Mouse (Mus musculus) kidney, adult 8-10 months (tissue): ENCODE data around the gene Epm2aip1.

Experiments used
- DNase-seq, 2 experiments: peaks; one replicate each; pipeline ENCODE4 v3.0.0; 2022

Gene Epm2aip1

DNA sequence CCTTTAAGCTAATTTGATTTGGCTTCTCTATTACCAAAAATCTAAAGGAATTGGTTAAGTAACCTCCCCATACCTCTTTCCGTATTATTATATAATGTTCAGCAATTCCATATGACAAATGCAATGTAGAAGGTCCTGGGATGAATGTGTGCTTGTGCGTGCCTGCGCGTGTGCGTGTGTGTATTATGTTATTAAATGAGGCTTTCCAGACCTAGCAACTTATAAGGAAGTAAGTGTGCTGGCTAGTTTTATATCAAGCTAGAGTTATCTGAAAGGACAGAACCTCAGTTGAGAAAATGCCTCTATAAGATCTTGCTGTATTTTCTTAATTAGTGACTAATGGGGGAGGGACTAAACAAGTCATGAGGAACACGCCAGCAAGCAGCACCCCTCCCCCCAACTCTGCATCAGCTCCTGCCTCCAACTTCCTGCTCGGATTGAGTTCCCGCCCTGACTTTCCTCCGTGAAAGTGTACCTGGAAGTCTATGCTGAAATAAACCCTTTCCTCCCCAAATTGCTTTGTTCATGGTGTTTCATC lies 17.6 kb downstream of the Epm2aip1 start:
- DNase-seq: peak; percentile 20 to 44

DNA sequence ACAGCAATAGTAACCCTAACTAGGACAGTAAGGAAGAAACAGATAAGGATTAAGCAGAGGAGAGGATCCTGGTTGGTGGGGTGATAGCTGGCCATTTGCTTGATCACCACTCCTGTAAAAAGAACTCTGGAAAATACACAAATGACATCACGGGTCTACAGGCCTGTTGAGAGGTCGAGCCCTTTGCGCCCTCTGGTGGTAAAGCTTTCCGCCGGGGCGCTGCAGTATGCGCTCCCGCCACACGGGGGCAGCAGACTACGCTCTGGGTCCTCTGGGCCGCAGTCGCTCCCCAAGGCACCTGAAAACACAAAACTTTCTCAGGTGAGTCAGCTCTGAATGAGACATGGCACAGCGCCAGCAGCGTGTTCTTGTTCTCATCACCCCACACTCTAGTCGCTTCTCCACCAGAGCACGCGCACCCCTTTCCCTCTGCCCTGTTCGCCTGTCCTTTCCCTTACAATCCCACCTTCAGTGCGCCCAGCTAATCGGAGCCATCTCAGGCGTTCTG lies 18.2 kb downstream of the Epm2aip1 start:
- peak; percentile 88 to 97 for DNase-seq

DNA sequence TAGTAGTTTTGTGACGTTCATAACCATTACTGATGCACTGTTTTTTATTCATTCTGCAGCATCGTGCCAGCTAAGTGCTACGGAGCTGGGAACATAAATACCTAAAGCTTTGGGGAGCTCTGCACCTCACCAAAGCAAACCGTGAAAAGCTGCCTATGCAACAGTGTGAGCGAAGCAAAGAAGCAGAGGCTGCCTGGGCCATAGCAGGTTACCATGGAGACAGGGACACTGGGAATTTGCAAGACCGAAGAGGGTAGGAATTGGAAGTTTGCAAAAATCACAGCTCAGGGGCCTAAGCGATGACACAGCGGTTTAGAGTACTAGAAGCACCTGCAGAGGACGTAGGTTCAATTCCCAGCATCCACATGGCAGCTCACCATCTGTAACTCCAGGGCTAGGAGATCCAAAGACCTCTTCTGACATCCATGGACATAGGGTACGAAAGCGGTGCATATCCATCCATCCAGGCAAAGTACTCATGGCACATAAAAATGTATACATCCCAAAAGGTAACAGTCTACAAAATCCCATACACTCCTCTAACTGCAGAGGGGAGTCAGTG lies 18.9 kb downstream of the Epm2aip1 start:
- DNase-seq: no peak

DNA sequence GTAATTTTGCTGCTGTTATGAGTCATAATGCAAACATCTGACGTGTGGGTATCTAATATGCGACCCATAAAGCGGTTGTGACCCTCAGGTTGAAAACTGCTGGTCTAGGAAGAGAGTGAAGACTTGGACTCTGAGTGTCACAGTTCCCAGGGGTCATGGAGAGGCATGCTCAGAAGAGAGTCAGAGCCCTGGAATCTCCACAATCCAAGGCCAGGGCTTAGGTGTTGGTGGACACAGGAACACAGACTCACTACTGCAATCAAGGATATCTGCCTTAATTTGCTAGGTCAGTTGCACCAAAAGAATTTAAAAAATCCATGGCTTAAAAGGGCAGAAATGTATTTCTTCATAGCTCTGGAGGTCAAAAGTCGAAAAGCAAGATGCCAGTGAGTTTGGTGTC lies 21.5 kb downstream of the Epm2aip1 start:
- DNase-seq: no peak

DNA sequence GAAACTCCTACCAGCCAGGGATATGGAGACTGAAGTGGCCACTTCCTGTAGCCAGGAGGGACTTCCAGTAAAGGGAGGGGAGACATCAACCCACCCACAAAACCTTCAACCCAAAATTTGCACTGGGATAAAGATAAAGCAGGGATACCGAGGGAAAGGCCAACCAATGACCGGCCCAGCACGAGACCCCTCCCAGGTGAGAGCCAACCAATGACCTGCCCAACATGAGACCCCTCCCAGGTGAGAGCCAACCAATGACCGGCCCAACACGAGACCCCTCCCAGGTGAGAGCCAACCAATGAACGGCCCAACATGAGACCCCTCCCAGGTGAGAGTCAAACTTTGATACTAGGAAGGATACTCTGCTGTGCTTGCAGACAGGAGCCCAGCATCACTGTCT lies 23.2 kb downstream of the Epm2aip1 start:
- no peak for DNase-seq

DNA sequence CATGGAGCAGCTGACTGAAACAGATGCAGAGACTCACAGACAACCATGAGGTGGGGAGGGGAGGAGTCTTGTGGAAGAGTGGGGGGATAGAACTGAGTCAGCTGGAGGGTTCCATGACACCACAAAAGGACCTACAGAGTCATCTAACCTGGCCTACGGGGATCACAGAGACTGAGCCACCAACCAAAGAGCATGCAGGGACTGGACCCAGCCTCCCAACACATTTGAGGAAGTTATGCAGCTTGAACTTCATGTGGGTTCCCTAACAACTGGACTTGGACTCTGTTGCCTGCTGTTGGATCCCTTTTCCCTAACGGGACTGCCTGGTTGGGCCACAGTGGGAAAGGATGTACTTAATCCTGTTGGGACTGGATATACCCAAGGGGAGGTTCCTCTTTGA lies 23.6 kb downstream of the Epm2aip1 start:
- no peak for DNase-seq

DNA sequence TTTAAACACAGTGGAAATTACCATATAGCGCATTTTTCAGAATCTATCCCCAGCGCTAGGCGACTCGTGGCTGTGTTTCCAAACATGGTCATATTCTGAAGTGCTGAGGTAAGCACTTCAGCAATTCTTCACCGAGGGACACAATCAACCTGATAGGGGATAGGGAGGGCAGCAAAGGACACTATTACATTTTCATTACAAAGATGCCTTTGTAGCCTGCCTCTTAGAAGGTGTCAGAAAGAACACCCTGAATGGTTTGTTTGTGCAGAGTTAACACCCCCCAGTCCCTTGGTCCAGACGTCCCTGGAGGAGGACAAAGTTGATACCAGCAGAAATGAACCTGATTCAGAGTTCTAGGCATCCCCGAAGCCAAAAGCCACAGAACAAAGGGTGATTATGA lies 24.7 kb downstream of the Epm2aip1 start:
- DNase-seq: no peak

DNA sequence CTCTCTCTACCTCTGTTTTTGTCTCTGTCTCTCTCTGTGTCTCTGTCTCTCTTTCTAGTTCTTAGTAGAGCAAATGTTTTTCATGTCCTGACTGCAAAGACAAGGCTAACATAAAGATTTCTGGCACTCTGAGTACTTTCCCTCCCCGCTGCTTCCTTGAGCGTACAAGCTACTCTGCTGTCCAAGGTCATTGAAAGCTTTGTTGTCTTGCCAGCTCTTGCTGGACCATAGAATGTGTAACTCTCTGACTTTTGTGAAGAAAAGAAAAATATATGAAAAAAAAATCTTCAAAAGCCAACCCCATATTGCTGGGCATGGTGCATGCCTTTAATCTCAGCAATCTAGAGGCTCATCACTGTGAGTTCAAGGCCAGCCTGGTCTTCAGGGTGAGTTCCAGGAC lies 26.9 kb downstream of the Epm2aip1 start:
- DNase-seq: no peak

DNA sequence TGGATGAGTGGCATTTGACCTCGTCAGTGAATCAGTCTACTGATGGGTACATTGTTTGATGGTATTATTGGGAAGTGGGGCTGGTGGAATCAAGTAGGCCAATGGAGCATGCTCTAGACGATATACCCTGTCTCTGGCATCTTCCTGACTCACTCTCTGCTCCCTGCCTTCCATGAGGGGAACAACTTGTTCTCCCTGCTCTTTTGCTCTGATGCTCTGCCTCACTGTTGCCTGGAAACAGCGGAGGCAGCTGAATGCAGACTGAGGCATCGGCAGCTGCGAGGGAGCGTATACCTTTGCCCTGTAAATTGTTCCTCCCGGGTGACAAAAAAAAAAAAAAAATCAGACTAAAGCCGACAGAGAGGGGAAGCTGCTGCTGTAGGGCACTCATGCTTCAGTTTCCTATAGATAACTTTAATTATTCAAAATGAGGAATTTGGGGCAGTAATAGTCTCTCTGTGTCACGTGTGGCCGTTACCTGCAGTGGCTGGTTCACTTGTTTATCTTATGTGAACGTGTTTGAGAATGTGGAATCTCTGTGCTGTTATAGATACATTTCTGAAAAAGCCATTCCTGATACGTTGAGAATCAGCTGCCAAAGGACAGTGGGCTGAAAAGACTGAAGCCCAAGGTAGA lies 30.6 kb downstream of the Epm2aip1 start:
- DNase-seq: no peak

DNA sequence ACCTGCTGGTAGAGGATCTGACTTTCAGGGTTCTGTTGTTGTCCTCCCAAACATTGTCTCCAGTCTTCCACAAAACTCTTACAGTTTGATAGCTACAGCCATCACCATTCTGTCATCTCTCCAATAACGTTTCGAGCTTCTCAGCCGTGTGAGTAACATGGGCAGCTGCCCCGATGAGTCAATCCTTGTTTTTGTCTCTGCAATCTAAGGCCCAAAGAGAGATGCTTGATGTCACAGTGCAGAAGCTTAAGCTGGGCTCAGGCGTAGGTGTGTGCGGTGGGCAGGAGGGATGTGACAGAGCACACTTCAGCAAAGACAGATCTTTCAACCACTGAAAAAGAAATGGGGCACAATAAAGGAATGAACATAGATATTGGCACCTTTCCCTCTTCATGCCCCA lies 32.3 kb downstream of the Epm2aip1 start:
- DNase-seq: no peak

DNA sequence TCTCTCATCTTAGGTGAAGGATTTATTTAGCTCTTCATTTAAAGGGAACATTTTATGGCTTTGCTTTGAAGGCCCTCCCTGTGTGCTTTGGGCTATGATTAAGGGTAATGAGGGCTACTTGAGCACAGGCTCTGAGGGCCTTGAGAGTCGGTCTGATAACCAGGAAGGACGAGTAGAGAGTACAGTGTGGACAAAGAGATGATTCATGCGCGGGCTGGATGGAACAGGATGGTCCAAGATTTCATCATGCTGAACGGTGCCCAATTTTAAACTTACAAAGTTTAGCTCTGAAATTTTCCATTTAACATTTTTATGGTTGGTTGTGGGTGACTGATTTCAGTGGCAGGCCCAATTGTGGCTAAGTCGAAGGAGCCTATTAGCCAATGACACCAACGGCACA lies 34.4 kb downstream of the Epm2aip1 start:
- DNase-seq: no peak

DNA sequence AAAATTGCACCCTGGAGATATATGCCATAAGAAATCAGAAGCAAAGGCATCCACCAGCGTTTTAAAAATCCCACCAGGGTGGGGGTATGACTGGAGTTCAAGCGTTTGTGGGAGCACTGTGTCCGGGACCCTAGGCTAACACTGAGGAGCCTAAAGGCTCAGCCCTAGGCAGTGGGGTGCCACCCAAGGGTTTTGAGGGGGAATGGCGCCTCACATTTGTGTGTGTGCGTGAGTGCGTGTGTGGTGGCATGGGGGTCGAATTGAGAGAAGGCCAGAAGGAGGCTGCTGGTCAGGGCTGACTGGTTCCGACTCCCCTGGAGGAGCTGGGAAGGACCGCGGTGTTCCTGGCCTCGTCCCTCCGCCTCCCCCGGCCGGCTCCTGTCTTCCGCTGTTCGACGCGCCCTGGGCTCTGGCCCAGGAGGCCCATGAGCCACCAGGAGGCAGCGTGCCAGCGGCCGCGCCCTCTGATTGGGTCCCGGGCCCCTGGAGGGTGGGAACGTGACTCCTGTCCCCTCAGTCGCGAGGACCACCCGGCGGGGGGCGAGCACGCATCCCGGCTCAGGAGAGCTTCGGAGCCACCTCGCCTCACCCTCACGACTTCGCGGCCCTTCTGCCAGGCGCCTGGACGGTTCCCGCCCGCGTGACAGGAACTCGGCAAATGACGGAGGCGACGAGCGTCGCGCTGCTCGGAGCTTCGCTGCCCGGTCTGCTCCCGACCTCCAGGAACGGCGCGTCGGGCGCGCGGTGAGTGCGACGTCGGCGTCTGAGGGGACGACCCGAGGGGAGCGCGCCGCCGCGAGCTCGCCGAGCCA lies 39.5 kb downstream of the Epm2aip1 start, which contains the start of gene Trank1:
Trank1 (plus strand) TSS at position 709 of the 812 bp plus-strand sequence.
- no peak for DNase-seq

DNA sequence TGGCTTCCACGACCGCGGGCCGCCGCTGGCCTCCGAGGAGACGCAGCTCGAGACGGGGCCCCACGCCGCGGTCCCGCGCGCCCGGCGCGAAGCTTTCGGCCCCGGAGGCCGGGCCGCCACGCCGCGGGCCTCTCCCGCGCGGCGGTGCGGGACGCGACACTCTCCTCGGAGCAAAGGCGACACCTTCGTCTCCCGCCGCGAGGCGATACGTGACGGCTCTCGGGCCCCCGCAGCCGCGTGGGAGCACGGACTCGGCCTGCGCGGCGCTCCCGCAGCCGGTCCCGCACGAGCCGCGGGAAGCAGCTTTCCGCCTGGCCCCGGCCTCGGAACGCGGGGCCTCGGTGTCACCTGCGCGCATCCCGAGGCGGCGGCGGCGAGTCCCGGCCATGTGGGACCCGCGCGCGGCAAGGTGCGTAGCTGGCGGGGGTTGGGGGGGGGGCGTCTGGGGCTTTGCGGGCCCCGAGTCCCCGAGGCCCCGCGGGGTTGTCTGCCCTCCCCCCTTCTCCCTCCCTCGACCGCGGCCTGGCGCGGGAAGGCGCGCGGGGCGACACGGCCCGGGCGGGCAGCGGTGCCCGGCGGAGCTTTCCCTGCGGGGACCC lies 40.2 kb downstream of the Epm2aip1 start:
- no peak for DNase-seq

DNA sequence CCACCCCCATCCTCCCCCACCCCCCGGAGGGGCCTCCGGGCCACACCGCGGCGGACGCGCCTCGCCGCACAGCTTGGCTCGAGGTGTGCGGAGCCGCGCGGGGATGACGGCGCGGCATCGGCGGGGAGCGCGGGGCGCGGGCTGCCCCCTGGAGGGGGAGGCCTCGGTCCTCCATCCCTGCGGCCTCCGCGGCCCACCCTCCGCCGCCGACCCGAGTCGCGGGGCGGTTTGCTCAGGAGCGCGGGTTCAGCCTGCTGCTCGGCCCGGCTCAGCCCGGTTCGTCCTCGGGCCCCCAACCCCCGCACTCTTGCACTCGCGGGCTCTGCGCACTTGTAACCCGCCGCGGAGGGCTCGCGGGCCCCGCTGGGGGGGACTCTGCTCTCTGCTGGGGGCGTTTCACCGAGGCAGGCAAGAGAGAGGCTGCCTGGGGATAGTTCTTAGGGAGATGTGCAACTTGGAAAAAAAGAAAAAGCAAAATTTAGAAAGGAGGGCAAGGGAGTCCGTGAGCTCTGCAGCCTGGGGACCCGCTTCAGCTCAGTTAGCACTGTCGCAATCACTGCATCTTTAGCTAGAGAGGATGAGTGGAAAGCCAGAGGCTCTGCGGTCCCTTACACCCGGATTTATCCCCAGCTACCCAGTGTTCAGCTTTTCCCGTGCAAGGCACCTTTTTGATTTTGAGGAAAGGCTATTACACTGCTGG lies 40.9 kb downstream of the Epm2aip1 start:
- no peak for DNase-seq

DNA sequence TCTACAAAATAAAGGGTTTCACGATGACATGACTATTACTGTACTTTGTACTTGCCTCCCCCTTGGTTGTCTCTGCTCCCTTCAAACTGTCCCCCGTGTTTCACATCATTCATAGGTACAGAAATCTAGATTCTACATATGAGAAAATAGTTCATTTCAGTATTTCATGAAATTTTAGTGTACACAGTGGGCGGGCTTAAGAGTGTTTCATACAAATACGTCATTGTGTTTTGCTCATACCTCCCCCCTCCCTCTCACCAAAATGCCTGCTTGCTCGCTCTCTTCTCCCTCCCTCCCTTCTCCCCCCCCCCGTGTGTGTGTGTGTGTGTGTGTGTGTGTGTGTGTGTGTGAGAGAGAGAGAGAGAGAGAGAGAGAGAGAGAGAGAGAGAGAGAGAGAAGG lies 41.6 kb downstream of the Epm2aip1 start:
- no peak for DNase-seq

DNA sequence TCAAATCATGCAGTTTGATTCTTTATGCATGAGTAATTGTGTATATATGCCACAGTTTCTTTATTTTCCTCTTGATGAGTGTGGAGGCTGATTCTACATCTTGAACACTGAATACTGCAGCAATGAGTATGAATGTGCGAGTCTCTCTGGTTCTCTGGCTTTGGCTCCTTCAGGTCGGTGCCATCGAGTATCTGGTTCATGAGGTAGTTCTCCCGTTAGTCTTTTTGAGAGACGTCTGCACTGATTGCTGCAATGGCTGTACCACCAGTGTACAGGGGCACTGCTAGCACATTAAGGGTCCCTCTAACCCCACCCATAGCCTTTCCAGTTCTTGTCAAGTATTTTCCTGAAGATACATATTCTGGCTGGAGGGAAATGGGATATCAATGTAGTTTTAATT lies 42.1 kb downstream of the Epm2aip1 start:
- no peak for DNase-seq

DNA sequence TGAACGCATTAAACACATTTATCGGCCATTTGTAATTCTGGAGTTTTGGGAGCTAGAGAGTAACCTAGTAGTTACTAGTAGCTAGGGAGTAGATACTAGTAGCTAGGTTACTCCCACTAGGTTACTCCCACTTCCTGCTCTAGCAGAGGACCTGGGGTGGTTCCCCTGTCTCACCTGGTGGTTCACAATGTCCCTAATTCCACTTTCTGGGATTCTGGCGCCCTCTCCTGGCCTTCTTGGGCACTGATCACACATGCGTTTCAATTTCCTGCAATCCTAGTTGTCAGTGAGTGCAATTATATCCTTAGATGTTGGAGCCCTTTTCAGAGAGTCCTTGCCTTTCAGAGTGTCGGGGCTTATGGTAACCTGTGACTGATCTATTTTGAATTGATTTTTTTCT lies 42.5 kb downstream of the Epm2aip1 start:
- peak; percentile 20 to 68 for DNase-seq

DNA sequence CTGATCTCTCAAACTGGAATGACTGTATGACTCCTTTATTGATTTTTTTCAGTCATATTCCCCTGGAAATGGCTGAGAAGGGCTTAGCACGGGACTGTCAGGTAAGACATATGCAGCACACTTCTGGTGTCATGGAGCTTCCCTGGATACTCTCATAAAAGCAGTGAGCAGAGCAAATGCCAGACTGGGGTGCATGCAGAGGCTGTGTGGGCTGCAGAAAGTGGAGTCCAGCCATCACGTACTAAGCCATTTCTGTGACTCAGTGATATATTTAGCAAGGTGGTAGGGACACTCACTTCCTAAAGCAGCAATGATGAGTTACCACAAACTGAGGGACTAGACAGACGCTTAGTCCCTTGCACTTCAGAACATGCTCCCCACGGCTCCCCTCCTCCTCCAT lies 49.2 kb downstream of the Epm2aip1 start:
- DNase-seq: no peak

DNA sequence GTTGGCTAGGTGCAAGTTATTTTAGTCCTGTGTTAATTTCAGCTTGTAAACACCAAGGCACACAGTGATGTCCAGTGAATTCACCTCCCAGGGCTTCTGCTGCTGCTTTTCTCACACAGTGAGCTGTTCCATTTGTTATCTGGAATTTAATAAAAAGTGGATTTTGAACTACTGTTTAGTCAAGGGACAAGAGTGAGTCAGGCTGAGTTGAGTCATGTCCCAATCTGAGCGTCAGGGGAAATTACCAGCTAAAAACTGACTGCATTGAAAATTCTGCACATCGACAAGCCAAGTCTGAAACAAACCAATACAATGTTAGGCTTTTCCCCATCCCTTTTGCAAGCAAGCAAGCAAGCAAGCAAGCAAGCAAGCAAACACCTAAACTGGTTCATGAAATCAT lies 53.2 kb downstream of the Epm2aip1 start:
- DNase-seq: no peak
